Mouse (Mus musculus) intestine, embryonic 14.5 days (tissue): ENCODE data around the gene Rbmxl2. TPM values are rescaled to one million over a fixed set of nuclear protein-coding genes. Genes with fewer than 3 reads are reported as not detected.

Source experiments
- ATAC-seq: fragments of 200-750 bp; cut with Nextera tagmentation; replicated peaks from 2 replicates; pipeline ENCODE4 v1.8.0; 2017; ENCODE audit warnings: low read depth, moderate number of reproducible peaks, moderate TSS enrichment, moderate library complexity; ENCODE audit not compliant: low FRiP score, low TSS enrichment
- DNase-seq: peaks from one replicate; pipeline ENCODE4 v3.0.0-alpha.2; 2018; ENCODE audit warnings: low spot score
- H3K27ac ChIP-seq: fragments of 300-500 bp; sonication (generic); 2 replicates; pipeline ENCODE4 v1.5.1; 2014; ENCODE audit warnings: low read depth, mild to moderate bottlenecking, control low read depth
- H3K27me3 ChIP-seq: fragments of 300-500 bp; sonication (generic); replicated peaks from 2 replicates; pipeline ENCODE4 v1.6.1; 2014; ENCODE audit warnings: low read length, control low read depth; ENCODE audit not compliant: control insufficient read depth, insufficient read depth
- H3K36me3 ChIP-seq: fragments of 300-500 bp; sonication (generic); 2 replicates; pipeline ENCODE4 v1.6.1; 2014; ENCODE audit warnings: low read length, control low read depth; ENCODE audit not compliant: control insufficient read depth, insufficient read depth
- H3K4me1 ChIP-seq: fragments of 300-500 bp; sonication (generic); replicated peaks from 2 replicates; pipeline ENCODE4 v1.6.1; 2014; ENCODE audit warnings: low read length, control low read depth, mixed read lengths; ENCODE audit not compliant: control insufficient read depth, insufficient read depth
- H3K4me2 ChIP-seq: fragments of 300-500 bp; sonication (generic); 2 replicates; pipeline ENCODE4 v1.6.1; 2014; ENCODE audit warnings: low read length
- H3K4me3 ChIP-seq: fragments of 300-500 bp; sonication (generic); 2 replicates; pipeline ENCODE4 v1.5.1; 2014; ENCODE audit warnings: low read depth, low read length, control low read depth, mixed read lengths
- H3K9ac ChIP-seq: fragments of 300-500 bp; sonication (generic); 2 replicates; pipeline ENCODE4 v1.6.1; 2014; ENCODE audit warnings: mild to moderate bottlenecking, low read length
- H3K9me3 ChIP-seq: fragments of 300-500 bp; sonication (generic); 2 replicates; pipeline ENCODE4 v1.6.1; 2016; ENCODE audit warnings: low read length, control low read depth; ENCODE audit not compliant: control insufficient read depth
- WGBS: fragments of 180-500 bp; shearing (Covaris S2); extraction: QIAGEN DNeasy Blood & Tissue Kit; methylation state at CpG from one replicate; pipeline ENCODE4 v1.1.7; 2014; 5-methylcytosine and 5-hydroxymethylcytosine counted together
- polyA plus RNA-seq: library from polyadenylated mRNA; unstranded; fragments of >200 nt; fragmentation: Nextera tagmentation; extraction: Ambion mirVana; gene quantifications from 2 replicates; pipeline ENCODE4 v1.2.1, GENCODE M21; 2014

Rbmxl2 gene
- not detected in 2 replicates for polyA plus RNA-seq

- H3K4me2 ChIP-seq: peak within 1 kb of the TSS; percentile 8; the same call in 1 of the 2 replicates
- ATAC-seq: no peak
- no peaks in the 10 kb centered on the region for H3K4me1 ChIP-seq
- peak within 1 kb of the TSS; percentile 17 for H3K4me3 ChIP-seq
- 40% methylated on average over 64 of the region's 70 CpGs for WGBS
- H3K9ac ChIP-seq: no peak within 1 kb of the TSS
- H3K36me3 ChIP-seq: no peaks in the 10 kb centered on the region
- H3K27ac ChIP-seq: no peak within 1 kb of the TSS
- DNase-seq: no peak
- H3K27me3 ChIP-seq: peaks cover 59% of the 10 kb centered on the region
- H3K9me3 ChIP-seq: peaks cover 14% of the 10 kb centered on the region
Measured at GRCm38 (mm10) chr7:107209204-107209860, at the start of gene Rbmxl2. TSS of gene Rbmxl2 (plus strand) at chr7:107209445.

GRCm38 (mm10) chr7:107166690-107167089 lies 42.6 kb upstream of the Rbmxl2 start, which contains the start of gene Nlrp14:
TSS of gene Nlrp14 (plus strand) at chr7:107166990.
- Histone ChIP-seq H3K4me2 (no peak within 1 kb of the TSS), H3K27me3 (no peaks in the 10 kb centered on the region), H3K4me3 (no peak within 1 kb of the TSS), H3K4me1 (no peaks in the 10 kb centered on the region), H3K27ac (no peak within 1 kb of the TSS), H3K9ac (no peak within 1 kb of the TSS), H3K36me3 (no peaks in the 10 kb centered on the region), H3K9me3 (no peaks in the 10 kb centered on the region)
- DNase-seq (no peak), ATAC-seq (no peak)
- WGBS: 82% methylated on average over 10 of the region's 10 CpGs

GRCm38 (mm10) chr7:107180406-107180805 lies 28.8 kb upstream of the Rbmxl2 start:
- DNase-seq (no peak), ATAC-seq (no peak)
- Histone ChIP-seq H3K9ac (no peak overlapping the region), H3K4me1 (no peaks in the 10 kb centered on the region), H3K36me3 (no peaks in the 10 kb centered on the region), H3K9me3 (no peaks in the 10 kb centered on the region), H3K4me3 (no peak overlapping the region), H3K27me3 (no peaks in the 10 kb centered on the region), H3K4me2 (no peak overlapping the region), H3K27ac (no peak overlapping the region)
- WGBS: 35% methylated on average over 2 of the region's 2 CpGs

- Histone ChIP-seq H3K36me3 (no peaks in the 10 kb centered on the region), H3K9me3 (no peaks in the 10 kb centered on the region), H3K4me3 (no peak overlapping the region), H3K27ac (no peak overlapping the region), H3K4me2 (no peak overlapping the region), H3K27me3 (no peaks in the 10 kb centered on the region), H3K9ac (no peak overlapping the region), H3K4me1 (no peaks in the 10 kb centered on the region)
- WGBS: 38% methylated on average over 3 of the region's 3 CpGs
- DNase-seq: peak; percentile 59
- no peak for ATAC-seq
Measured at GRCm38 (mm10) chr7:107201817-107202216, 7.4 kb upstream of the Rbmxl2 start.

GRCm38 (mm10) chr7:107207843-107208242 lies 1.4 kb upstream of the Rbmxl2 start:
- H3K4me3 ChIP-seq: no peak overlapping the region
- peaks cover 14% of the 10 kb centered on the region for H3K9me3 ChIP-seq
- no peaks in the 10 kb centered on the region for H3K36me3 ChIP-seq
- ATAC-seq: no peak
- no peak overlapping the region for H3K4me2 ChIP-seq
- H3K9ac ChIP-seq: no peak overlapping the region
- H3K4me1 ChIP-seq: no peaks in the 10 kb centered on the region
- no peak overlapping the region for H3K27ac ChIP-seq
- 86% methylated on average over 3 of the region's 3 CpGs for WGBS
- peaks cover 50% of the 10 kb centered on the region for H3K27me3 ChIP-seq
- DNase-seq: no peak

GRCm38 (mm10) chr7:107210126-107210576 lies 906 bp downstream of the Rbmxl2 start:
- peak overlapping the region; percentile 8; the same call in 1 of the 2 replicates for H3K4me2 ChIP-seq
- H3K9ac ChIP-seq: no peak overlapping the region
- DNase-seq (no peak), ATAC-seq (0 out of 2 replicates have a peak, but pooled peaks have one; percentile 15)
- H3K9me3 ChIP-seq: peaks cover 14% of the 10 kb centered on the region
- H3K36me3 ChIP-seq: no peaks in the 10 kb centered on the region
- H3K4me3 ChIP-seq: peak overlapping the region; percentile 17
- peaks cover 61% of the 10 kb centered on the region for H3K27me3 ChIP-seq
- no peak overlapping the region for H3K27ac ChIP-seq
- H3K4me1 ChIP-seq: no peaks in the 10 kb centered on the region
- 27% methylated on average over 77 of the region's 77 CpGs for WGBS

GRCm38 (mm10) chr7:107215723-107216122 lies 6.5 kb downstream of the Rbmxl2 start:
- Histone ChIP-seq H3K27me3 (peaks cover 28% of the 10 kb centered on the region), H3K9me3 (no peaks in the 10 kb centered on the region), H3K4me1 (no peaks in the 10 kb centered on the region), H3K27ac (no peak overlapping the region), H3K4me2 (no peak overlapping the region), H3K9ac (no peak overlapping the region), H3K36me3 (no peaks in the 10 kb centered on the region), H3K4me3 (no peak overlapping the region)
- no peak for DNase-seq
- peak; percentile 68 for ATAC-seq

- Histone ChIP-seq H3K4me3 (no peak overlapping the region), H3K9ac (no peak overlapping the region), H3K36me3 (no peaks in the 10 kb centered on the region), H3K4me1 (no peaks in the 10 kb centered on the region), H3K27ac (no peak overlapping the region), H3K4me2 (no peak overlapping the region), H3K27me3 (peaks cover 17% of the 10 kb centered on the region), H3K9me3 (no peaks in the 10 kb centered on the region)
- ATAC-seq: no peak
- WGBS: 65% methylated on average over 2 of the region's 2 CpGs
- DNase-seq: no peak
Measured at GRCm38 (mm10) chr7:107216845-107217244, 7.6 kb downstream of the Rbmxl2 start.

GRCm38 (mm10) chr7:107236854-107237253 lies 27.6 kb downstream of the Rbmxl2 start:
- Histone ChIP-seq H3K4me2 (no peak overlapping the region), H3K9ac (no peak overlapping the region), H3K27me3 (no peaks in the 10 kb centered on the region), H3K9me3 (no peaks in the 10 kb centered on the region), H3K27ac (no peak overlapping the region), H3K36me3 (no peaks in the 10 kb centered on the region), H3K4me3 (no peak overlapping the region), H3K4me1 (no peaks in the 10 kb centered on the region)
- ATAC-seq (no peak), DNase-seq (no peak)
- 59% methylated on average over 3 of the region's 3 CpGs for WGBS
